Mouse (Mus musculus): Measurements from ENCODE around the gene Slc6a9.

- TF ChIP-seq CTCF (IDR thresholded peaks at IDR 0.05; ENCODE audit: borderline replicate concordance, insufficient read depth, low read depth, low read length) (no peak), POLR2A (IDR thresholded peaks at IDR 0.05; ENCODE audit: borderline replicate concordance, insufficient read depth, low read length) (no peak)
Measured at GRCm38 (mm10) chr4:117834845-117835530, 682 bp downstream of the Slc6a9 start.
